Mouse (Mus musculus): ENCODE results near the gene Cyld.

DNA sequence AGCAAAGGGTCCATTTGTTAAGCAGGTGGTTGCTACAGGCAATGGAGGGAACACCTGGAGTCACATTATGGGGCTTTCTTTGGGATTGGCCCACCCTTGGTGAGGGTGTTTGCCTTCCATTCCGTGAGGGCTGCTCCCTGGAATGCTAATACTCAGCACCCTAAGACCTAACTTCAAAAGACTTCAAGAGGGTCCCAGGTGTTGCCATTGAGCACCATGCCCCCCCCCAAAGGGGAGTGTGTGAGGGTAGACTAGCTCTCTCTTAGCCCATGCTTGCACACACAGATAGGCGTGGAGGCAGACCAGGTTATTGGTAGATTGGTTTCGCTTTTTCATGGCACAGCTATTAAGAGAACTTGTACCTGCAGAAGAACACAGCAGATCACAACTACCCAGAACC, 83.3 kb downstream of the Cyld start:
- TF ChIP-seq GATA1 (IDR thresholded peaks at IDR 0.05; ENCODE audit: low read length): no peak
- no peak for TF ChIP-seq TAL1 (IDR thresholded peaks at IDR 0.05; ENCODE audit: low read length)
